Mouse (Mus musculus) forebrain, embryonic 11.5 days (tissue): ENCODE measurements at regions not wholly inside any gene's neighbourhood (a gene's known extent, or its start where the extent isn't known, plus 50 kb on each side); places are given as distances from the start of the nearest gene placed in this dataset.

Source experiments
- ATAC-seq: fragments of 200-750 bp; cut with Nextera tagmentation; replicated peaks from 2 replicates; pipeline ENCODE4 v1.8.0; 2017; ENCODE audit warnings: moderate TSS enrichment; ENCODE audit not compliant: low FRiP score
- DNase-seq: peaks from one replicate; pipeline ENCODE4 v3.0.0-alpha.2; 2017; ENCODE audit warnings: low spot score
- H3K27ac ChIP-seq: fragments of 300-500 bp; sonication (generic); 2 replicates; pipeline ENCODE4 v1.5.1; 2014; ENCODE audit warnings: low read depth, low read length
- H3K27me3 ChIP-seq: fragments of 300-500 bp; sonication (generic); 2 replicates; pipeline ENCODE4 v1.6.1; 2014; ENCODE audit warnings: mild to moderate bottlenecking, low read length, mixed read lengths; ENCODE audit not compliant: control insufficient read depth, insufficient read depth
- H3K36me3 ChIP-seq: fragments of 300-500 bp; sonication (generic); 2 replicates; pipeline ENCODE4 v1.6.1; 2014; ENCODE audit warnings: mild to moderate bottlenecking, low read length, moderate library complexity, mixed read lengths; ENCODE audit not compliant: control insufficient read depth, insufficient read depth
- H3K4me1 ChIP-seq: fragments of 300-500 bp; sonication (generic); replicated peaks from 2 replicates; pipeline ENCODE4 v1.6.1; 2014; ENCODE audit warnings: low read length, mixed read lengths; ENCODE audit not compliant: control insufficient read depth, insufficient read depth
- H3K4me2 ChIP-seq: fragments of 300-500 bp; sonication (generic); 2 replicates; pipeline ENCODE4 v1.6.1; 2014; ENCODE audit warnings: low read depth, mild to moderate bottlenecking, low read length, moderate library complexity, mixed read lengths; ENCODE audit not compliant: severe bottlenecking
- H3K4me3 ChIP-seq: fragments of 300-500 bp; sonication (generic); 2 replicates; pipeline ENCODE4 v1.5.1; 2014; ENCODE audit warnings: low read depth, low read length
- H3K9ac ChIP-seq: fragments of 300-500 bp; sonication (generic); 2 replicates; pipeline ENCODE4 v1.6.1; 2014; ENCODE audit warnings: low read length
- H3K9me3 ChIP-seq: fragments of 300-500 bp; sonication (generic); 2 replicates; pipeline ENCODE4 v1.6.1; 2016; ENCODE audit warnings: low read length, mixed read lengths; ENCODE audit not compliant: control insufficient read depth
- WGBS: fragments of 180-500 bp; shearing (Covaris S2); extraction: QIAGEN DNeasy Blood & Tissue Kit; methylation state at CpG from one replicate; pipeline ENCODE4 v1.1.7; 2014; 5-methylcytosine and 5-hydroxymethylcytosine counted together

DNA sequence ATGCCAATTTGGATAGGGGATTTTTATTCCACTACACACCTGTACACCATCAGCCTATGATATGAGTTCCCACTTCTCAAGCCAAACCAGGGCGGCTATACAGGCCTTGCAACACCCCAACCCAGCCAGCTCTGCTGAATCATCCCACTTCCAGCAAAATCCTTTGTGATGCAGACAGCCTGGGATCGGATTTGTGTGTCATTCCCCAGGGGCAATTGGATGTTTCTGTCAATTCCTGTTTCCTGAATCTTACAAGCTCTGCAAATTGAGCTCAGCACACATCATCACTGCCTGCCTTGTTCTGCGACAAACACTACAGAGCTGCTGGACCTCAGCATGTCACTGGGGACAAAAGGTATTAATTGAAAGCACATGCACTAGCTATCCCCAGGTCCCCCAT is 132.0 kb upstream of the Vstm2b start:
- H3K36me3 ChIP-seq, result no peaks in the 10 kb centered on the region
- no peaks in the 10 kb centered on the region for H3K27me3 ChIP-seq
- no peak overlapping the region for H3K27ac ChIP-seq
- H3K4me1 ChIP-seq, result no peaks in the 10 kb centered on the region
- WGBS, result 54% methylated on average over 3 of the region's 3 CpGs
- H3K4me3 ChIP-seq, result no peak overlapping the region
- ATAC-seq (no peak), DNase-seq (no peak)
- no peak overlapping the region for H3K9ac ChIP-seq
- no peaks in the 10 kb centered on the region for H3K9me3 ChIP-seq
- H3K4me2 ChIP-seq, result no peak overlapping the region

- 36% methylated on average over 4 of the region's 4 CpGs for WGBS
- H3K9ac ChIP-seq, result no peak overlapping the region
- no peak overlapping the region for H3K4me2 ChIP-seq
- H3K27me3 ChIP-seq, result no peaks in the 10 kb centered on the region
- H3K9me3 ChIP-seq, result no peaks in the 10 kb centered on the region
- H3K4me1 ChIP-seq, result no peaks in the 10 kb centered on the region
- no peak overlapping the region for H3K27ac ChIP-seq
- no peak overlapping the region for H3K4me3 ChIP-seq
- DNase-seq (no peak), ATAC-seq (no peak)
- H3K36me3 ChIP-seq, result no peaks in the 10 kb centered on the region
These were observed 121.9 kb upstream of the Vstm2b start for GRCm38 (mm10) chr7:40776220-40776619.

DNA sequence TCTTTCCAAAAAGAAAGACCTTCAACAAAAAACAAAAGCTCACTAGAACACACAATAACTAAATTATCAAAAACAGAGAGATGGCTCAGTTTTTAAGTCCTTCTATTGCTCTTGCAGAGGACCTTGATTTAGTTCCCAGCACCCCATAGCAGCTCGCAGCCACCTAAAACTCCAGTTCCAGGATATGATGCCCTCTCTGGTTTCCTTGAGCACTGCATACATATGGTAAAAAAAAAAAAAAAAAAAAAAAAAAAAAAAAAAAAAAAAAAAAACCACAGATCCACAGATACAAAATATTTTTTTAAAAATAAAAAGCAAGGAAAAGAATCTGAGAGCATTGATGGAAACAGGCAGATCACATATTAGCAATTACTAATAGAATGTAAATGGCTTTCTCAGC is 113.2 kb upstream of the Vstm2b start:
- Histone ChIP-seq H3K4me3 (no peak overlapping the region), H3K4me1 (no peaks in the 10 kb centered on the region), H3K27ac (no peak overlapping the region), H3K36me3 (no peaks in the 10 kb centered on the region), H3K4me2 (no peak overlapping the region), H3K27me3 (no peaks in the 10 kb centered on the region), H3K9me3 (no peaks in the 10 kb centered on the region), H3K9ac (no peak overlapping the region)
- ATAC-seq, result no peak
- no peak for DNase-seq
- WGBS, result 87% methylated on average over 1 of the region's 1 CpGs

DNA sequence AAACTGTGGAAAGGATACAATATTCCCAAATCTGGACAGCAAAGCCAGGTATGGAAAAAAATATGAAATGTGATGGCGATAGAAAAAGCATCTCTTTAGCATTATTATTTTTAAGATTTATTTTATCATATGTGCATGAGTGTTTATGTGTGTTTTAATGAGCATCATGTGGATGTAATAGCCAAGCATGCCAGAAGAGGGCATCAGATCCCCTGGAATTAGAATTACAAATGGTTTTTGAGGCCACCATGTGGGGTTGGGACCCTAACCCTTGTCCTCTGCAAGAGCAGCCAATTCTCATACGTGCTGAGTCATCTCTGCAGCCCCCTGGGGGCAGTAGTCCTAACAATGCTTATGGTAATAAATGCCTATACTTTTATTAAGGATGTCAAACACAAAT is 111.4 kb upstream of the Vstm2b start:
- ATAC-seq (no peak), DNase-seq (no peak)
- Histone ChIP-seq H3K27me3 (no peaks in the 10 kb centered on the region), H3K9ac (no peak overlapping the region), H3K4me3 (no peak overlapping the region), H3K9me3 (no peaks in the 10 kb centered on the region), H3K27ac (no peak overlapping the region), H3K36me3 (no peaks in the 10 kb centered on the region), H3K4me1 (no peaks in the 10 kb centered on the region), H3K4me2 (no peak overlapping the region)
- WGBS, result 73% methylated on average over 2 of the region's 2 CpGs

DNA sequence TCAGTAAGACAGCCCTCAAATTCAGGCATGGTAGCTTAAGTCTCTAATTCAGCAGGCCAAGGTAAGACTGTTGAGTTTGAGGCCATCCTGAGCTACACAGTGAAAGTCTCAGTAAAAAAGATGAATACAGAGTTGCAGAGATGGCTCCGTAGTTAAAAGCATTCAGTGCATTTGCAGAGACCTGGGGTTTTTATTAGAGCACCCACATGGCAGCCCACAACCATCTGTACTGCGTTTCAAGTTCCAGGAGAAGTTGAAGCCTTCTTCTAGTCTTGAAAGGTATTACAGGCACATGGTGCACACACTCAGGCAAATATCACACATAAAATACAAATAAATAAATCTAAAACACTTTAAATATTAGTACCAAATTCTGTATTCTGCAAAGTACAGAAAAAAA is 109.6 kb upstream of the Vstm2b start:
- H3K4me1 ChIP-seq, result no peaks in the 10 kb centered on the region
- WGBS, result 91% methylated on average over 2 of the region's 2 CpGs
- no peaks in the 10 kb centered on the region for H3K9me3 ChIP-seq

GRCm38 (mm10) chr7:40794458-40795207 is 103.5 kb upstream of the Vstm2b start:
- H3K27me3 ChIP-seq, result no peaks in the 10 kb centered on the region
- no peak for ATAC-seq
- H3K9me3 ChIP-seq, result no peaks in the 10 kb centered on the region
- H3K4me3 ChIP-seq, result no peak overlapping the region
- H3K4me1 ChIP-seq, result no peaks in the 10 kb centered on the region
- H3K9ac ChIP-seq, result no peak overlapping the region
- no peaks in the 10 kb centered on the region for H3K36me3 ChIP-seq
- H3K27ac ChIP-seq, result no peak overlapping the region
- H3K4me2 ChIP-seq, result no peak overlapping the region
- DNase-seq, result no peak
- 90% methylated on average over 11 of the region's 11 CpGs for WGBS

More for the DNA sequence above, 109.6 kb upstream of the Vstm2b start:
- Histone ChIP-seq H3K27ac (no peak overlapping the region), H3K4me2 (no peak overlapping the region), H3K27me3 (no peaks in the 10 kb centered on the region), H3K4me3 (no peak overlapping the region), H3K36me3 (no peaks in the 10 kb centered on the region), H3K9ac (no peak overlapping the region)
- DNase-seq, result no peak
- ATAC-seq, result no peak

DNA sequence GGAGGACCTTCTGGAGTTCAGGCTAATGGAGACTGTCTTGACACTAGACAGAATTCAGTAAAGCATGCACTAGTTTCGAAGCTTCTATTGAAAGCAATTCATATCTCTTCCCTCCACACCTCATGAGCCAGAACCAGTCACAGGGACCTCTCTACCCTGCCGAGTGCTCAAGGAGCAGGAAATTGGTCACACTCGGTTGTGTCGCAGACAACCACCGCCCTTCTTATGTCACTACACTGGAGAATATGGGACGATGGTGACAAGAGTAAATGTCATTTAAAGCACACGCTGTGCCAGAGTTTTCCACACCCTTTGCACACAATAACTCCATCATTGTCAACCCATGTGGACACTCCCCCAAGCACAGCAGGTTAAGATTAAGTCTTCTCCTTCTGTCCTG is 98.3 kb upstream of the Vstm2b start:
- no peaks in the 10 kb centered on the region for H3K9me3 ChIP-seq
- H3K27ac ChIP-seq, result no peak overlapping the region
- no peak for DNase-seq
- H3K4me1 ChIP-seq, result no peaks in the 10 kb centered on the region
- H3K4me3 ChIP-seq, result no peak overlapping the region
- no peak overlapping the region for H3K4me2 ChIP-seq
- no peak overlapping the region for H3K9ac ChIP-seq
- H3K36me3 ChIP-seq, result no peaks in the 10 kb centered on the region
- WGBS, result 65% methylated on average over 7 of the region's 7 CpGs
- no peaks in the 10 kb centered on the region for H3K27me3 ChIP-seq
- ATAC-seq, result no peak

DNA sequence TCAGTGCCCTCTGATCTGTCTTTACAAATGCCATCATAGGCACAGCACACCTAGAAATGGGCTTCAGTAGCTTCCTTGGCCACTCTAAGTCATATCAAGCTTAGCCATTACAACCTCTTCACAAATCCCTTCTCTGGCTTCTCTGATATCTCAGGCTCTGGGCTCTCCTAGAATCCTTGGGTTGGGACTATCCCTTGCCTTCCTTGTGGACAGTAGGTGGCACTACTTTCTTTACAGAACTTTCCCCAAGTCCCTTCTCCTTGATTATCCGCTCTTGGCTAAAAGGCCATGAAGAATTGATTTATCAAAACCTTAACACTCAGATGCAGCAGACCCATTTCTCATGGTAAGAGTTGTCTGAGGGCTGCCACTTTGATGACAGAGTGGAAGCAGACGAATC is 96.8 kb upstream of the Vstm2b start:
- DNase-seq, result no peak
- no peak for ATAC-seq
- no peak overlapping the region for H3K27ac ChIP-seq

GRCm38 (mm10) chr7:40805211-40805610 is 92.9 kb upstream of the Vstm2b start:
- Histone ChIP-seq H3K4me1 (no peaks in the 10 kb centered on the region), H3K36me3 (no peaks in the 10 kb centered on the region), H3K27me3 (no peaks in the 10 kb centered on the region), H3K9me3 (no peaks in the 10 kb centered on the region), H3K4me2 (no peak overlapping the region), H3K9ac (no peak overlapping the region), H3K27ac (no peak overlapping the region), H3K4me3 (no peak overlapping the region)
- WGBS, result 60% methylated on average over 2 of the region's 2 CpGs
- ATAC-seq (no peak), DNase-seq (no peak)

More for the DNA sequence above, 96.8 kb upstream of the Vstm2b start:
- no peak overlapping the region for H3K4me3 ChIP-seq
- H3K9ac ChIP-seq, result no peak overlapping the region
- H3K4me2 ChIP-seq, result no peak overlapping the region
- no peaks in the 10 kb centered on the region for H3K36me3 ChIP-seq
- WGBS, result 73% methylated on average over 2 of the region's 2 CpGs
- H3K27me3 ChIP-seq, result no peaks in the 10 kb centered on the region
- H3K9me3 ChIP-seq, result no peaks in the 10 kb centered on the region
- H3K4me1 ChIP-seq, result no peaks in the 10 kb centered on the region
